Mouse (Mus musculus): Measurements from ENCODE around the gene Ap5s1. TPM values are rescaled to one million over a fixed set of nuclear protein-coding genes. Genes with fewer than 3 reads are reported as not detected.

Gene Ap5s1
- 7.7 and 13.3 TPM in 2 replicates for total RNA-seq (2017)

- ATAC-seq (ENCODE audit: extremely low read depth, insufficient number of reproducible peaks, low FRiP score, poor library complexity, severe bottlenecking) = no peak
These were observed at the start of gene Ap5s1 for GRCm38 (mm10) chr2:131206778-131207177. Gene Ap5s1 (plus strand): TSS chr2:131207078.

- no peak for ATAC-seq (ENCODE audit: extremely low read depth, insufficient number of reproducible peaks, low FRiP score, poor library complexity, severe bottlenecking)
These were observed 47.4 kb upstream of the Ap5s1 start for GRCm38 (mm10) chr2:131159491-131159910.

GRCm38 (mm10) chr2:131159938-131160581 lies 46.8 kb upstream of the Ap5s1 start, which contains the start of gene 1700037H04Rik:
Gene 1700037H04Rik (minus strand): TSS chr2:131160081.
- peak; percentile 98 for ATAC-seq (ENCODE audit: extremely low read depth, insufficient number of reproducible peaks, low FRiP score, poor library complexity, severe bottlenecking)

GRCm38 (mm10) chr2:131160671-131161111 lies 46.2 kb upstream of the Ap5s1 start:
- ATAC-seq (ENCODE audit: extremely low read depth, insufficient number of reproducible peaks, low FRiP score, poor library complexity, severe bottlenecking) = no peak

- ATAC-seq (ENCODE audit: extremely low read depth, insufficient number of reproducible peaks, low FRiP score, poor library complexity, severe bottlenecking) = no peak
These were observed 43.0 kb upstream of the Ap5s1 start for GRCm38 (mm10) chr2:131163924-131164323.

- no peak for ATAC-seq (ENCODE audit: extremely low read depth, insufficient number of reproducible peaks, low FRiP score, poor library complexity, severe bottlenecking)
These were observed 40.7 kb upstream of the Ap5s1 start for GRCm38 (mm10) chr2:131166172-131166571.

- ATAC-seq (ENCODE audit: extremely low read depth, insufficient number of reproducible peaks, low FRiP score, poor library complexity, severe bottlenecking) = no peak
These were observed 38.9 kb upstream of the Ap5s1 start for GRCm38 (mm10) chr2:131167984-131168383.

- ATAC-seq (ENCODE audit: extremely low read depth, insufficient number of reproducible peaks, low FRiP score, poor library complexity, severe bottlenecking) = no peak
These were observed 38.0 kb upstream of the Ap5s1 start for GRCm38 (mm10) chr2:131168914-131169313.

- ATAC-seq (ENCODE audit: extremely low read depth, insufficient number of reproducible peaks, low FRiP score, poor library complexity, severe bottlenecking) = no peak
These were observed 35.9 kb upstream of the Ap5s1 start for GRCm38 (mm10) chr2:131170936-131171335.

GRCm38 (mm10) chr2:131171401-131172104 lies 35.3 kb upstream of the Ap5s1 start:
- no peak for ATAC-seq (ENCODE audit: extremely low read depth, insufficient number of reproducible peaks, low FRiP score, poor library complexity, severe bottlenecking)

- ATAC-seq (ENCODE audit: extremely low read depth, insufficient number of reproducible peaks, low FRiP score, poor library complexity, severe bottlenecking) = no peak
These were observed 34.6 kb upstream of the Ap5s1 start for GRCm38 (mm10) chr2:131172322-131172721.

GRCm38 (mm10) chr2:131174700-131175099 lies 32.2 kb upstream of the Ap5s1 start:
- ATAC-seq (ENCODE audit: extremely low read depth, insufficient number of reproducible peaks, low FRiP score, poor library complexity, severe bottlenecking) = peak; percentile 80

- no peak for ATAC-seq (ENCODE audit: extremely low read depth, insufficient number of reproducible peaks, low FRiP score, poor library complexity, severe bottlenecking)
These were observed 31.5 kb upstream of the Ap5s1 start for GRCm38 (mm10) chr2:131175286-131175944.

- ATAC-seq (ENCODE audit: extremely low read depth, insufficient number of reproducible peaks, low FRiP score, poor library complexity, severe bottlenecking) = no peak
These were observed 31.0 kb upstream of the Ap5s1 start for GRCm38 (mm10) chr2:131175945-131176309.

- ATAC-seq (ENCODE audit: extremely low read depth, insufficient number of reproducible peaks, low FRiP score, poor library complexity, severe bottlenecking) = no peak
These were observed 30.4 kb upstream of the Ap5s1 start for GRCm38 (mm10) chr2:131176491-131176890.

GRCm38 (mm10) chr2:131177932-131178331 lies 28.9 kb upstream of the Ap5s1 start:
- no peak for ATAC-seq (ENCODE audit: extremely low read depth, insufficient number of reproducible peaks, low FRiP score, poor library complexity, severe bottlenecking)

GRCm38 (mm10) chr2:131178828-131179245 lies 28.0 kb upstream of the Ap5s1 start:
- ATAC-seq (ENCODE audit: extremely low read depth, insufficient number of reproducible peaks, low FRiP score, poor library complexity, severe bottlenecking) = no peak

GRCm38 (mm10) chr2:131179246-131179886 lies 27.5 kb upstream of the Ap5s1 start:
- peak; percentile 11; the same call in 1 of the 2 replicates for ATAC-seq (ENCODE audit: extremely low read depth, insufficient number of reproducible peaks, low FRiP score, poor library complexity, severe bottlenecking)

GRCm38 (mm10) chr2:131179990-131180587 lies 26.8 kb upstream of the Ap5s1 start, which contains the start of gene Cenpb:
Gene Cenpb (minus strand): TSS chr2:131180067.
- ATAC-seq (ENCODE audit: extremely low read depth, insufficient number of reproducible peaks, low FRiP score, poor library complexity, severe bottlenecking) = peak; percentile 33; the same call in 1 of the 2 replicates

All from neutrophil, adult 5-6 weeks (primary cell).